10 mouse cellular contexts compared by ENCODE assay signal in genomic region chr5:8243064-8243615, GRCm38 (mm10).
A peak's percentile ranks its signal among the peaks of the same experiment; 100 is the strongest.
DNase-seq lines count a peak whose midpoint lies in the region; ATAC-seq and TF ChIP-seq lines count a peak whose summit lies in the region.
"Had no signal": no experiment of that assay in that cellular context is flagged by ENCODE, and none has a peak within 500 bp of the region (broad histone marks: within the 10 kb centered on the region; RNA-seq: fewer than 3 reads in every experiment).

No protein-coding gene starts in this region.

- H3K4me3 ChIP-seq in heart, postnatal 0 days (ENCODE audit: low read depth, low read length), result no peak overlapping the region
- no peak overlapping the region for H3K4me3 ChIP-seq in ES-E14 (ENCODE audit: insufficient read depth in 1 of 2, low read depth in 1 of 2, low read length in 2 of 2, poor library complexity in 1 of 2, severe bottlenecking in 1 of 2)

- H3K9me3 ChIP-seq in heart, postnatal 0 days (replicated peaks; ENCODE audit: control insufficient read depth, low read length), result no peaks in the 10 kb centered on the region
- H3K9me3 ChIP-seq in ES-E14 (ENCODE audit: control insufficient read depth, insufficient read depth, low read depth, low read length), result no peaks in the 10 kb centered on the region

- intact Hi-C loops in heart, postnatal 25 days (cut with DNase I), result no loop called here

- peak; percentile 42 for TF ChIP-seq CTCF in heart, postnatal 0 days (IDR thresholded peaks at IDR 0.05; ENCODE audit: low read depth)

- no peaks in the 10 kb centered on the region for H3K4me1 ChIP-seq in heart, postnatal 0 days (ENCODE audit: control insufficient read depth, insufficient read depth)
- H3K4me1 ChIP-seq in ES-E14 (ENCODE audit: control insufficient read depth in 2 of 2, insufficient read depth in 2 of 2, low read length in 2 of 2, poor library complexity in 1 of 2), result peaks cover 0 to 4% of the 10 kb centered on the region in 2 experiments; a peak in 1 of 4 replicates

- H3K27me3 ChIP-seq in heart, postnatal 0 days (ENCODE audit: control insufficient read depth, insufficient read depth, low read length), result no peaks in the 10 kb centered on the region

- no peak for TF ChIP-seq EP300 in heart, postnatal 0 days (IDR thresholded peaks at IDR 0.05; ENCODE audit: low read depth)

- no peak overlapping the region for H3K9ac ChIP-seq in heart, postnatal 0 days (replicated peaks; ENCODE audit: low read depth, low read length)
- H3K9ac ChIP-seq in ES-E14 (ENCODE audit: insufficient read depth, low read depth, low read length, poor library complexity, severe bottlenecking), result no peak overlapping the region
- H3K9ac ChIP-seq: lung, embryonic 14.5 days had no signal

- DNase-seq in heart, postnatal 0 days (ENCODE audit: low spot score), result peak; percentile 16
- no peak for DNase-seq in heart, postnatal 25 days (ENCODE audit: low spot score)
- DNase-seq in ES-E14 (ENCODE audit: low read depth, low spot score), result peak; percentile 54
- peak; percentile 35 to 51 for DNase-seq in cerebellum, postnatal 10 days
- DNase-seq in c-Kit-positive CD71-positive TER-119-positive erythroid progenitor cells, embryonic 14.5 days (ENCODE audit: low spot score), result no peak
- DNase-seq in spleen, adult 12 weeks (ENCODE audit: low spot score), result no peak
- DNase-seq in gastrocnemius, postnatal 10 days, result no peak
- DNase-seq: lung, embryonic 14.5 days had no signal

- H3K36me3 ChIP-seq in heart, postnatal 0 days (replicated peaks; ENCODE audit: control insufficient read depth, insufficient read depth, low read length), result no peaks in the 10 kb centered on the region
- H3K36me3 ChIP-seq in ES-E14 (ENCODE audit: control insufficient read depth, insufficient read depth, low read length, poor library complexity, severe bottlenecking), result no peaks in the 10 kb centered on the region

- H3K4me2 ChIP-seq in heart, postnatal 0 days (ENCODE audit: low read depth, low read length), result no peak overlapping the region
- H3K4me2 ChIP-seq: lung, embryonic 14.5 days had no signal

- in situ Hi-C loops in ES-E14 (cut with MboI; ENCODE audit: low sequenced_read_pairs in 2 of 2, unreplicated experiment in 2 of 2), result no loop called here

- no peak overlapping the region for H3K27ac ChIP-seq in heart, postnatal 0 days (ENCODE audit: low read depth)
- no peak overlapping the region for H3K27ac ChIP-seq in ES-E14 (ENCODE audit: insufficient read depth, low read depth, low read length, poor library complexity, severe bottlenecking)

- ATAC-seq in heart, postnatal 0 days (ENCODE audit: insufficient read depth, low read depth), result peak; percentile 75
- peak; percentile 41; the same call in 1 of the 2 replicates for ATAC-seq in megakaryocyte-erythroid progenitor cell, adult 5-6 weeks (replicated peaks; ENCODE audit: low FRiP score, low TSS enrichment, poor library complexity, severe bottlenecking)
- ATAC-seq: Patski had no signal

- WGBS in heart, postnatal 0 days, result 53% methylated on average over 4 of the region's 4 CpGs

TF ChIP-seq in ES-E14, 5 proteins besides CTCF, POLR2A, EP300 and RAD21:
- no peak for TF ChIP-seq MAFK (IDR thresholded peaks at IDR 0.05; ENCODE audit: insufficient read depth, low read depth, low read length)
- no peak for TF ChIP-seq ZC3H11A (IDR thresholded peaks at IDR 0.05; ENCODE audit: borderline replicate concordance, low read depth, low read length)
- no peak for TF ChIP-seq HCFC1 (IDR thresholded peaks at IDR 0.05; ENCODE audit: borderline replicate concordance, insufficient read depth, low read length)
- TF ChIP-seq CHD2 (IDR thresholded peaks at IDR 0.05; ENCODE audit: low read depth, low read length), result no peak
- TF ChIP-seq ZNF384 (IDR thresholded peaks at IDR 0.05; ENCODE audit: low read depth, low read length), result no peak

Comparison
In these comparisons a context has a peak if more than half of its experiments do, and no peak if none do; other contexts are left out.
1. DNase-seq: peak in heart, postnatal 0 days (single experiment), ES-E14 (single experiment) and cerebellum, postnatal 10 days (2 of 2); none in heart, postnatal 25 days (single experiment), c-Kit-positive CD71-positive TER-119-positive erythroid progenitor cells, embryonic 14.5 days (single experiment), spleen, adult 12 weeks (single experiment) and gastrocnemius, postnatal 10 days (single experiment).